Mouse (Mus musculus): ENCODE data around the gene Pik3cb.

Gene Pik3cb

GRCm38 (mm10) chr9:99158708-99159107 lies 18.3 kb upstream of the Pik3cb start:
- POLR2A ChIA-PET, result interaction anchor here in 1 of 4 experiments (0.5 to 1.0 kb wide), 3 partner anchors 8 to 276 kb away, joined by 3 to 5 read pairs (median 3); partner anchors contain the start of gene Cep70

GRCm38 (mm10) chr9:99158203-99158632 lies 17.8 kb upstream of the Pik3cb start:
- CTCF ChIA-PET, result interaction anchor here in 2 of 4 experiments (0.6 to 0.7 kb wide), 2 partner anchors 10 to 280 kb away, joined by 3 to 5 read pairs; no protein-coding TSS in a partner anchor
- POLR2A ChIA-PET, result interaction anchor here in 3 of 4 experiments (0.7 to 1.3 kb wide), 4 partner anchors 8 to 85 kb away, joined by 3 to 4 read pairs (median 3); partner anchors contain the start of gene Cep70 (in 1 of the 3)

More at GRCm38 (mm10) chr9:99158708-99159107, 18.3 kb upstream of the Pik3cb start:
- CTCF ChIA-PET, result interaction anchor here in 1 of 4 experiments (0.7 kb wide), 1 partner anchor 279 kb away, joined by 3 read pairs; no protein-coding TSS in a partner anchor

GRCm38 (mm10) chr9:99153655-99154054 lies 13.2 kb upstream of the Pik3cb start:
- ChIA-PET POLR2A (interaction anchor here (0.6 to 4.9 kb wide), 23 partner anchors 9 to 273 kb away, joined by 3 to 33 read pairs (median 4); partner anchors contain the start of genes Cep70 (in 3 of the 4) and Pik3cb (in 3 of the 4)), CTCF (interaction anchor here in 2 of 4 experiments (0.7 to 0.8 kb wide), 3 partner anchors 89 to 173 kb away, joined by 3 to 4 read pairs (median 3); partner anchors contain the start of gene Cep70 (in 1 of the 2))

- CTCF ChIA-PET, result interaction anchor here in 1 of 4 experiments (0.5 kb wide), 1 partner anchor 16 kb away, joined by 4 read pairs; no protein-coding TSS in a partner anchor
- POLR2A ChIA-PET, result interaction anchor here in 3 of 4 experiments (0.6 to 4.9 kb wide), 22 partner anchors 8 to 273 kb away, joined by 3 to 33 read pairs (median 4); partner anchors contain the start of genes Cep70 (in 2 of the 3) and Pik3cb (in 2 of the 3)
These were observed 12.5 kb upstream of the Pik3cb start for GRCm38 (mm10) chr9:99152699-99153490.

- ChIA-PET POLR2A (interaction anchor here in 3 of 4 experiments (0.5 to 2.1 kb wide), 8 partner anchors 10 to 161 kb away, joined by 3 to 11 read pairs (median 4); partner anchors contain the start of gene Faim (in 1 of the 3)), CTCF (interaction anchor here in 1 of 4 experiments (0.6 kb wide), 1 partner anchor 24 kb away, joined by 3 read pairs; no protein-coding TSS in a partner anchor)
These were observed 6.7 kb upstream of the Pik3cb start for GRCm38 (mm10) chr9:99146855-99147735.

- ChIA-PET POLR2A (interaction anchor here in 2 of 4 experiments (0.5 to 2.3 kb wide), 5 partner anchors 8 to 97 kb away, joined by 3 to 10 read pairs (median 3); partner anchors contain the start of gene Cep70 (in 1 of the 2)), CTCF (no interaction called here)
These were observed 5.3 kb upstream of the Pik3cb start for GRCm38 (mm10) chr9:99145756-99146155.

- CTCF ChIA-PET, result interaction anchor here in 1 of 4 experiments (0.6 kb wide), 1 partner anchor 282 kb away, joined by 5 read pairs; no protein-coding TSS in a partner anchor
- POLR2A ChIA-PET, result interaction anchor here in 3 of 4 experiments (1.0 to 2.6 kb wide), 9 partner anchors 8 to 99 kb away, joined by 3 to 10 read pairs (median 4); partner anchors contain the start of gene Cep70 (in 1 of the 3)
These were observed 4.1 kb upstream of the Pik3cb start for GRCm38 (mm10) chr9:99144416-99144989.

GRCm38 (mm10) chr9:99141618-99142017 lies 1.2 kb upstream of the Pik3cb start:
- CTCF ChIA-PET, result interaction anchor here in 2 of 4 experiments (0.6 to 1.8 kb wide), 2 partner anchors 8 to 102 kb away, joined by 3 to 5 read pairs; partner anchors contain the start of gene Cep70 (in 1 of the 2)

GRCm38 (mm10) chr9:99141171-99141570 lies 750 bp upstream of the Pik3cb start:
- POLR2A ChIA-PET, result interaction anchor here (0.6 to 3.9 kb wide), 26 partner anchors 8 to 310 kb away, joined by 3 to 33 read pairs (median 4); partner anchors contain the start of genes Cep70 (in 2 of the 4) and Faiml (in 1 of the 4)
- CTCF ChIA-PET, result interaction anchor here in 3 of 4 experiments (0.6 to 1.8 kb wide), 3 partner anchors 102 to 1920 kb away, joined by 4 to 5 read pairs (median 5); partner anchors contain the start of gene Cep70 (in 1 of the 3)

More at GRCm38 (mm10) chr9:99141618-99142017, 1.2 kb upstream of the Pik3cb start:
- POLR2A ChIA-PET, result interaction anchor here in 3 of 4 experiments (0.7 to 3.9 kb wide), 15 partner anchors 9 to 309 kb away, joined by 3 to 33 read pairs (median 5); partner anchors contain the start of genes Cep70 (in 2 of the 3) and Faiml (in 1 of the 3)

- POLR2A ChIA-PET, result interaction anchor here in 3 of 4 experiments (0.6 to 3.9 kb wide), 11 partner anchors 9 to 103 kb away, joined by 3 to 33 read pairs (median 7); partner anchors contain the start of gene Cep70 (in 1 of the 3)
- CTCF ChIA-PET, result interaction anchor here in 3 of 4 experiments (0.6 to 1.8 kb wide), 3 partner anchors 9 to 237 kb away, joined by 3 to 5 read pairs (median 3); partner anchors contain the start of gene Cep70 (in 1 of the 3)
These were observed 1.0 kb downstream of the Pik3cb start for GRCm38 (mm10) chr9:99139194-99140023.

- ChIA-PET POLR2A (interaction anchor here in 3 of 4 experiments (0.6 to 2.6 kb wide), 10 partner anchors 8 to 1307 kb away, joined by 3 to 11 read pairs (median 4); partner anchors contain the start of genes Cep70 (in 1 of the 3) and Faiml (in 1 of the 3)), CTCF (no interaction called here)
These were observed 3.1 kb downstream of the Pik3cb start for GRCm38 (mm10) chr9:99137301-99137700.

- CTCF ChIA-PET, result interaction anchor here in 2 of 4 experiments (1.2 kb wide), 2 partner anchors 11 to 152 kb away, joined by 3 read pairs; no protein-coding TSS in a partner anchor
- POLR2A ChIA-PET, result interaction anchor here in 2 of 4 experiments (0.9 to 4.0 kb wide), 7 partner anchors 8 to 112 kb away, joined by 3 to 27 read pairs (median 11); partner anchors contain the start of genes Cep70 (in 2 of the 2) and Pik3cb (in 2 of the 2)
These were observed 8.4 kb downstream of the Pik3cb start for GRCm38 (mm10) chr9:99131951-99132470.

- CTCF ChIA-PET, result interaction anchor here in 1 of 4 experiments (1.2 kb wide), 1 partner anchor 151 kb away, joined by 3 read pairs; no protein-coding TSS in a partner anchor
These were observed 9.3 kb downstream of the Pik3cb start for GRCm38 (mm10) chr9:99131119-99131518.

GRCm38 (mm10) chr9:99127578-99127977 lies 12.8 kb downstream of the Pik3cb start:
- ChIA-PET CTCF (no interaction called here), POLR2A (interaction anchor here in 2 of 4 experiments (1.0 to 1.5 kb wide), 4 partner anchors 10 to 18 kb away, joined by 3 to 4 read pairs (median 4); partner anchors contain the start of gene Pik3cb (in 1 of the 2))

More at GRCm38 (mm10) chr9:99131119-99131518, 9.3 kb downstream of the Pik3cb start:
- POLR2A ChIA-PET, result interaction anchor here in 2 of 4 experiments (1.0 to 4.0 kb wide), 10 partner anchors 9 to 113 kb away, joined by 3 to 27 read pairs (median 10); partner anchors contain the start of genes Pik3cb (in 2 of the 2) and Cep70 (in 1 of the 2)

- CTCF ChIA-PET, result no interaction called here
- POLR2A ChIA-PET, result interaction anchor here in 1 of 4 experiments (0.7 to 2.7 kb wide), 5 partner anchors 9 to 40 kb away, joined by 3 to 16 read pairs (median 4); no protein-coding TSS in a partner anchor
These were observed 17.7 kb downstream of the Pik3cb start for GRCm38 (mm10) chr9:99122749-99123148.

All from embryonic stem cell, embryonic (primary cell).